Mouse (Mus musculus): ENCODE measurements around the gene Gjd3.

The Gjd3 gene

DNA sequence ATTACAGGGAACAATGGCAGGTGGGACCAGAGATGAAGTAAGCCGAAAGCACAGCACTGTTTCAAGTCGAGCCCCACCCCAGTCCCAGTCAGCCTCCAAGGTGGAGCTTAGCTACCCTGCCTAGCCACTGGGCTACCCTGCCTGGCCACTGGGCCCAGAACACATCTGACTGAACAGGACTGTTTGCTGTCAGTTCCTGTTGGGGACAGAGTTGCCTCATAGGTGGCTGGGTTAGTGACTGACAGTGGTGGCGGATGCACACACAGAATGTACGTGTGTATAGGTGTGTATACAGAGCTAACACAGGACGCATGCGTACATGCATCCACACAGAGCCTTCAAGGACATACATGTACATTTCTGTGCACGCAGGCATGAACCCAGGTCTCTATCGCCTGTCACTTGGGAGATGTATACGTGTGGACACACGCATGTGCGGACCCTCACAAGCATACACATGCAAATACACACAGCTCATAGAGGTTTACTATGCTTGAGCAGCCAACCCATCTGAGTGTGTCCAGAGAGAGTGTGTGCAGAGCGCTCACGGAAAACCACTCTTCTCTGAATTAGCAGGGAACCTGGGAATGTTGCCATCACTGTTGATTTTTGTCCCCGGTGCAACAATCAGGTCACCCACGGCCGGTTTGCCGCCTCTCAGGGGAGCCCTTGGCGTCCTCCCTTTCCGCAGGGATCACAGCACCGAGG, 1.4 kb downstream of the Gjd3 start:
- DNase-seq (ENCODE audit: low spot score): no peak

DNA sequence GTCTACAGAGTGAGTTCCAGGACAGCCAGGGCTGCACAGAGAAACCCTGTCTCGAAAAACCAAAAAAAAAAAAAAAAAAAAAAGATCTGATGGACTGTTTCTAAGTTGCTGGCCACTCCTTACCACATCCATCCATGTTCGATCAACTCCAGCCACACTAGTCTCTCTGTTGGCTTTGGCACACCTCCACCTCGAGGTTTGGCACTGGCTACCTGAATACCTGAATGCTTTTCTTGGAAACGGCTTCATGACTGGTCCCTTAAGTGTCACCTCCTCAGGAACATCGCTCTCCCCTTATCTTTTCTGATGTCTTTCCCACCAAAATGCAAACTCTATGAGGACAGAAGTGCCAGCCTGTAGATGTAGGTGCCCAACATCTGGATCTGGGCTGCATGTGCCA, 3.5 kb downstream of the Gjd3 start:
- no peak for DNase-seq (ENCODE audit: low spot score)

DNA sequence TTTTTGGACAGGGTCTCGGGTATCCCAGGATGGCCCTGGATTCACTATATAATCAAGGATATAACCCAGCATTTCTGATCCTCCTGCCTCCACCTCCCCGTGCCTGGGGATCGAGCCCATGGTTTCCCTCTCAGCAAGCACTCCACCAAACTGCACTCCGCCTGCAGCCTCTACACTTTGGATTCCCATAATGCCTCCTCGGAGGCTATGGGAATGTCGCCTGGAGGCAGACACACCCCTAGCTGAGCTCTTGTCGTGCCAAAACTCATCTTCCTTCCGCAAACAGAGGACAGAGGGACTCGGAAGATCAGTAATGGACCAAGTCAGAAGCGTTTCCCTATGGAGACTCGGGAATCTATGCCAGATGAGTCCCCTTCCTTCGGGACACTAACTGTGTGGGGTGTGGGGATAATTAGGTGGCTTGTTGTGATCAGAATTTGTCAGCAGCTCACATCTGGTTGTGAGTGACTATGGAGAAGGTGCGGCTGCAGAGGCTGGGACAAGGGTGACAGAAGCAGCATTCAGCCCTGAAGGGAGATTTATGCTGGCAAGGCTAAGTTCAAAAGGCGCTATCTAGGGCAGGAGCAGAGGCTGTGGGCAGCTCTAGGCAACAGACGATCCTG, 4.2 kb downstream of the Gjd3 start:
- DNase-seq (ENCODE audit: low spot score): peak; percentile 38

DNA sequence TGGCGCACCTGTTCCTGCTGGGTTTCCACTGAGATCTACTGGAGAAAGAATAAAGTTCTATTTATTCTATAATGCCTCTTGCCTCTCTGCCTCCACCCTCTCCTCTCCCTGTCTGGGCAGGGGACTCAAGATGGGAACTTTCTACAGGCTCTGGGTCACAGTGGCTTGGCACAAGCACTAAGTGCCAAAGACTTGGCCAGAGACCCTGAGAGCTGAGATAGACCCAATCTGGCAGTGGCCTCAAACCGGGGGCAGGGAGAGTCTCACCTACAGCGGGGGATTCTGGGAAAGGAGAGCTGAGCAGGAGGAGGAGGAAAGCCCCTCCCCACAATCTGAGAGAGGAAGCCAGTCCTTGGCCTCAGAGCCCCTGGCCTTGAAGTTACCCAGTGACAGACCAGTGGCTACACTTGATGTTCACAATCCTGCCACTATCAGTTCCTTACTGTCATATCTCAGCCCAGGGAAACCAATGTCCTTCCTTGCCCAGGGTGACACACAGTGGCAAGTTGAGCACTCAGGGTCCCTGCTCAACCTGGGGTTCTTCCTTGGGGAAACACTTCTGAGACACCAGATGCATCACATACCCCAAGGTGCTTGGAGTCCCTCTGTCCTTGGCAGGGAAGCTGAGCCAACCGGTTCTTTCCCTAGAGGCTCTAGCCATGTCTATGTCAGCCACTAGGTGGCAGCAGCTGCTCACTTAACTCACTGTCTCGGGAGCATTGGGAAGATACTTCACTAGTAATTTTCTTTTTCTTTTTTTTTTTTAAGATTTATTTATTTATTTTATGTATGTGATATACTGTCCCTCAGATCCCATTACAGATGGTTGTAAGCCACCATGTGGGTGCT, 7.7 kb downstream of the Gjd3 start:
- peak; percentile 89 for DNase-seq (ENCODE audit: low spot score)

DNA sequence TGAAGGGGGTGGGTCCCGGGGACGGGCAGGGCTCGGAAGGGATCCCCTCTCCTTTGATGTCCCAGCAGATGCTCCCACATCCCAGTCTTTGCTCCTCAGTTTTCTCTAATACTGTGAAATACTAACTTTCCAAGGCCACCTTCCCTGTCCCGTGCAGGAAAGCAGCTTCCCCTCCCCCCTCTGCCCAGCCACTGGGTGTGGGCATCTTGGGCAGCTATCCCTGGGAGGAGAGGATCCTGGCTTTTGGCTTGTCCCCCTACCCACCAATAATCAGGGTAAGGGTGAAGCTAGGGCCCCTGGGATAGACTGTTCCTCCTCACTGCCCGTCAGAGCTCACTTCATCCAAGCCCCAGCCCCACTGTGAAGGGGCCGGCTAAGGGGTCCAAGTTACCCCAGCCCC, 8.6 kb downstream of the Gjd3 start:
- peak; percentile 62 for DNase-seq (ENCODE audit: low spot score)

DNA sequence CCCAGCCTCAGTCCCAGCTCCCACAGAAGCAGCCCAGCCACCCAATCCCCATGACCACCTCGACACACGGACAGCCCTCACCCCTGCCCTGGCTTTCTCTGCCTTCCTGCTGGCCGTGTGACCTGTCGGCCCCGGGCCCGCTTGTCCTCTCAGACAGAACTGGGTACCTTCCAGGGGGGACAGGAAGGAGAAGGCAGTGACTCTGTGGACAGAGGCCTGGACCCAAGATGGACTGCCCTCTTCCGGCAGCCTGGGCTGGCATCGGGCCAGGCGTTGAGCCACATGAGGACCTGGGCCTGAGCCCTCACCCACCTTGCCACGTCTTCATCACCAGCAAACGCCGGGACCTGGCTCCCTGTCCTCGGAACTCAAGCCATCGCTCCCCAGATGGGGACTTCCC, 9.2 kb downstream of the Gjd3 start:
- DNase-seq (ENCODE audit: low spot score): peak; percentile 75

DNA sequence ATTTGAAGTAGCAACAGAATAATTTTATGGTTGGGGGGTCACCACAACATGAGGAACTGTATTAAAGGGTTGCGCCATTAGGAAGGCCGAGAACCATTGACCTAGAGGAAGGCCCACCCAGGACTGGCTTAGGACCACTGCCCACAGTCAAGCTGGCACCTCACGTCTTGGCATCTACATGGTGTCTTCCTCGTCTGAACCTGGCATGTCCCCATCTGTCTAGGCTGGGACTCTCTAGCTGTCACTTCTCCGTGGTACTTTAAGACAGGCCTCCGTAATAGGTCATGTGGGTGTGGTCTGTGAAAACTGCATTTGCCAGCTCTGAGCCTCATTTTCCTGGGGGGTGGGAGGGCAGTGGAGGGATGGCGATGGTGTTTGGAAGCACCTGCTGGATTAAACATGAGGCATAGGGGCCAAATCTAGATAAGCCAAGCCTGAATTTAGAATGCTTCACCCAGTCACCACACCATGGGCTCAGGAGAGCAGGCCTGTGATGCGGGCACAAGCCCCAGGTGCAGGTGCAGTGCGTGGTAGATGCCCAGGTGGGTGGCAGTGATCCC, 9.9 kb downstream of the Gjd3 start:
- DNase-seq (ENCODE audit: low spot score): no peak

DNA sequence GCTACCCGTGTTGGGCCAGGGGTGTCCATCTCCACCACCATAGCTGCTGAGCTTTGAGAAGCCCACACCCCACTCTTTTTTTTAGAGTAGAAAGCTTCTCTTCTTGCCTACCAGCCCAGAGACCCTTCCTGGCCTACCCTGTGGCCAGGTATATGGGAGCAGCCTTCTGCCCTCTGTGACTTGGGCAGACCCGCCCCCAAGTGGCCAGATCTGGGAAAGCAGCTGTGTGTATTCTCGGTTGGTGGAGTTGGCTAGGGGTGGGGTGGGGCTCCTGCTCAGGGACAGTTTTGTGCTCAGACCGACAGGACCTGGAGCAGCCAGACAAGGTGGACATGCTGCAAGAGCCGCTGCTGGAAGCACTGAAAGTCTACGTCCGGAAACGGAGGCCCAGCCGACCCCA, 10.6 kb downstream of the Gjd3 start:
- DNase-seq (ENCODE audit: low spot score): peak; percentile 94

DNA sequence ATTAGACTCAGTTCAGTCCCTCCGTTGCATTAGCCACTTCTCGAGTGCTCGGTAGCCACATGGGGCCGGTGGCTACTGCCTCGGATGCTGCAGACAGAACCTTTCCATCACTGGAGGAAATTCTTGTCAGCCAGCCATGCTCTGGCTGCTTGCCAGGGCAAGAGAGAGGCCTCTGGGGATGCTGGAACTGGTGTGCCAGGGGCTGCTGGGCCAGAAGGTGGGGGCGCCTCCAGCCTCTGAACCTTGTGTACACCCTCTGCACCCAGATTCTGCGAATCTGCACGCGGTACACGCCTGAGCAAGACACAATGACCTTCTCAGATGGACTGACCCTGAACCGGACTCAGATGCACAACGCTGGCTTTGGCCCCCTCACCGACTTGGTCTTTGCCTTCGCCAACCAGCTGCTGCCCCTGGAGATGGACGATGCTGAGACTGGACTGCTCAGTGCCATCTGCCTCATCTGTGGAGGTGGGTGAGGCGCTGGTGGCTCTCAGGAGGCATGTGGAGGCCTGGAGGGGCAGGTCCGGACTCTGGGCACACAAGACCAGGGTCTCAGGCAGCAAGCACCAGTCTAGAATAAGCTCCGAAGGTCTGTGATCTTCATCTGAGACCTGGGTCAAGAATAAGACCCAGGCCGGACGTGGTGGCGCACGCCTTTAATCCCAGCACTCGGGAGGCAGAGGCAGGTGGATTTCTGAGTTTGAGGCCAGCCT, 11.3 kb downstream of the Gjd3 start:
- DNase-seq (ENCODE audit: low spot score): peak; percentile 83

DNA sequence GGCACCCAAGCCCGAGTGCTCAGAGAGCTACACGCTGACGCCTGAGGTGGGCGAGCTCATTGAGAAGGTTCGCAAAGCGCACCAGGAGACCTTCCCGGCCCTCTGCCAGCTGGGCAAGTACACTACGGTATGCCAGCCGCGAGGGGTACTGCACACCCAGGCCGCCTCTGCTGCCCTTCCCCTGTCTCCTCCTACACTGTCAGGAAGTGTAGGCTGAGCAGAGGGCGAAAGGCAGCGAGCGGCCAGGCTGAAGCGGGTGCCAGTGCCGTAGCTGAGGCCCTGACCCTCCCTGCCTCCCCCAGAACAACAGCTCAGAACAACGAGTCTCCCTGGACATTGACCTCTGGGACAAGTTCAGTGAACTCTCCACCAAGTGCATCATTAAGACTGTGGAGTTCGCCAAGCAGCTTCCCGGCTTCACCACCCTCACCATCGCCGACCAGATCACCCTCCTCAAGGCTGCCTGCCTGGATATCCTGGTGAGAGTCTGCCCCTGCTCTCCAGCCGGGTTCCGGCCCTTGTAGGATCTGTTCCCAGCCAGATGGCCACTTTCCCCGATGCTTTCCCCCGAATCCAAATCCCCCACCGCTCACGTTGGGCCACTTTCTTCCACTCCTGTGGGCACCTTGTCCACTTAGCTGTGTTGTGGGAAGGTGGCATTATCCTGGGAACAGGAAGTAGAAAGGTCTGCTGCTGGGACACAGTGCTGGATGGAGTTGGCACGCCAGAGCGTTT, 12.5 kb downstream of the Gjd3 start:
- peak; percentile 78 for DNase-seq (ENCODE audit: low spot score)

DNA sequence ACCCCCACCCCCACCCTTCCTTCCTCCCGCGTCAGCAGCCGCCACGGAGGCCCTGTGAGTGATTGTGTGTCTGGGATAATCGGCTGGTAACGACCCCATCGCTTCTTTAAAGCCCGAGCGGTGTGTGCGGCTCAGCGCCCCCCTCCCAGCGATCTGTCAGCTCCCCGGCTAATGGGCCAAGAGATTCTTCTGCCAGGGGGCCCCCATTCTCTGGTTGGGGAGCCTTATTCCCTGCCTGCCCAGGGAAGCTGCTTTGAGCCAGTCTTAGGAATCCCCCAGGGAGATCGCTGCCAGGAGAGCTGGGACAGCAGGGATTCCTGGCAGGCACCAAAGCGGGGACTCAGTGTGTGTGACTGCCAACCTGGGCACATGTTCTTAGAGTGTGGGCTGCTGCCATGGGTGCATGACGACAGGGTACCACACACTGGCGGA, 13.3 kb downstream of the Gjd3 start:
- no peak for DNase-seq (ENCODE audit: low spot score)

DNA sequence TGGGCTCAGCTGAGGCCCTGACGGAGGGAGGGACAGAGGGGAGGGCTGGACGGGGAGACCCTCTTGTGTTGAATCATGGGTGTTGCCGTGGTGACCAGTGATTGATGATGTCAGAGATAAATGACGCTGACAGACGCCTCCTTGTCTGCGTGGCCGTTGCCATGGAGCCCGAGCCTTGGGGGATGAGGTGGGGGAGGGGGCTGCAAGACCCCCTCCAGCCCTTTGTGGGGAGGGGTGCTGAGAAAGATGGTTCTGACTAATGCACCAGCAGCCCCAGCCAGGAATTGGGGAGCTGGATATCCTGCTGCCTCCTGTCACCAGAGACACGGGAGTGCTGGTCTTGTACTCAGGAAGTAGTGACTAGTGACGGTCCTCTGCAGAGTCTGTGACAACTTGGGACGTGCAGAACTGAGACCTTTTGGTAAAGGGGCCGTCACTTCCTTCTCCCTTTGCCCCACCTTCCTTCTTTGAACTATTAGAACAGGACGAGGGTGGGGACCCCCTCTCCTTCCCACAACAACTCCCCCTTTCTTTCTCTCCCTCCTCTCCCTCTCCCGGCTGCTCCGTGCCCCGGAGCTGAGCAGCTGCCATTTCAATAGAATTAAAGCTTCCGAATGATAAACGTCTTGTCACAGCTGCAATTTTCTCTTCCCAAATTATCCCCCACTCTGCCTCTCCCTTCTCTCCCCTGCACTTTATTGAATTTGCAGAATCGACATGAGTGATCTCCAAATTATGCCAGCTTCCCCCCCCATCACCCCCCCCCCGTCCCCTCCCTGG, 13.9 kb downstream of the Gjd3 start:
- no peak for DNase-seq (ENCODE audit: low spot score)

DNA sequence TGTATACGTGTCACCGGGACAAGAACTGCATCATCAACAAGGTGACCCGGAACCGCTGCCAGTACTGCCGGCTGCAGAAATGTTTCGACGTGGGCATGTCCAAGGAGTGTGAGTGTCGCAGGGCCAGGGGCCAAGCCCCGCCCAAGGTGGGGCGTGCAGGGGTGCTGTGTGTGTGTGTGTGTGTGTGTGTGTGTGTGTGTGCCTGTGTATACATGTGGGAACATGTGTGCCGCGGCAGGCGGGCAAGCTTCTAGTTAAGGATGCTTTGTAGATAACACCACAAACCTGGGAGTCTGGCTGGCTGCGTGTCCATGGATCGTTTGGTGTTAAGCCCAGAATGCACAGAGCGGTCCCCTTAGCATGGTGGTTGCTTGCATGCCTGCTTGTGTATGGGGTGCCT, 14.7 kb downstream of the Gjd3 start:
- DNase-seq (ENCODE audit: low spot score): no peak

DNA sequence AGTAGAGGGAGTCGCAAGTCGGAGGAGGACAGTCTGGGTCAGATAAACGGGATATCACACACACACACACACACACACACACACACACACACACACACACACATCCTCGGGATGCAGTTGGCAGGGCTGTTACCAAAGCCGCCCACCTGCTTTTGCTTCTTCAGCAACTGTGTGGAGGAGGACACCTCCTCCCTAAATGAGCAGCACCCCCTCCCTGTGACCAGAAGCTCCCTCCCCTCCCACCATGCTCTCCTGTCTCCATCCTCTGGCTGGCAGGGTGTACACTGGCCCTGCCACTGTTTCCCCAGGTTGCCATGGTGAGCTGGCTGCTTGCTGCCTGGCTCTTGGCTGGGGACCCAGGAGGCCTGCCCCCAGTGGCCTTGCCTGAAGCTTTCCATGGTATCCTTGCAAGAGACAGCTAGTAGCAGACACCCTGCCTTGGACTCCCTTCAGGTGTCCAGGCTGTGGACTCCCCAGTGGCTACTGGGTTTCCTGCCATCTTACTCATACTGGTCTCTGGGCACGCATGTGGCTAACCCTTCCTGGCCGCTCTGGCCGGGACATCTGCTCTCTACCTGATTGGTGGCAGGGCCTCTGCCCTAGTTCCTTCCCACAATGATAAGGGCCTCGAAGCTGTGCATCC, 16.2 kb downstream of the Gjd3 start:
- peak; percentile 82 for DNase-seq (ENCODE audit: low spot score)

DNA sequence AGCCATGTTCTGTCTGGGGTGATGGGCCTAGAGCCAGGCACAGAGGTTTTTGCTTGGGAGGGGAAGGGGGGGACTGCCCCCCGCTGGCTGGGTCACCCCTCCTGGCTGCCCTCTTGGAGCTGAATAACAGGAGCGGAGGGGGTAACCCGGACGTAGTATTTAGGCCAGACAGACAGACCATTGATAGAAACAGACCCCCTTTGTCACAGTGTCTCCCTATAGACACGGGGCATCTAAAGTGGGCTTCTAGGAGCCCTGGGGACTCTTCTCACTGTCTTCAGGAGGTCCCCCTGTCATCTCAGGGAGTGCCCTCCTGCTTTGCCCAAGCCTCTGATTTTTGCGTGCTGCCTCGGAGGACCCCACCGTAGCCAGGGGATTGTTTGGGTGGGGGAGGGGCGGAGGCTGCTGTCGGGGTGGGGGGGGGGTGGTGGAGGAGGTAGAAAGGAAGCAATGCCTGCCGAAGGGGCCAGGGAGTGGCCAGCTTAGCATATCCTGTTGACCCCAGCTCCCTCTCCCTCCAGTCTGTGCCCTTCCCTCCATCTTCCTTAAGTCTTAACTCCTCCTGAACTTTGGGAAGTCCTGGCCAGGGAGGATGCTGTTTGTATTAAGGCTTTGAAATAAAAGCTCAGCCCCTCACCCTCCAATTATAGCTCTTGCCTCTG, 17.3 kb downstream of the Gjd3 start:
- peak; percentile 71 for DNase-seq (ENCODE audit: low spot score)

DNA sequence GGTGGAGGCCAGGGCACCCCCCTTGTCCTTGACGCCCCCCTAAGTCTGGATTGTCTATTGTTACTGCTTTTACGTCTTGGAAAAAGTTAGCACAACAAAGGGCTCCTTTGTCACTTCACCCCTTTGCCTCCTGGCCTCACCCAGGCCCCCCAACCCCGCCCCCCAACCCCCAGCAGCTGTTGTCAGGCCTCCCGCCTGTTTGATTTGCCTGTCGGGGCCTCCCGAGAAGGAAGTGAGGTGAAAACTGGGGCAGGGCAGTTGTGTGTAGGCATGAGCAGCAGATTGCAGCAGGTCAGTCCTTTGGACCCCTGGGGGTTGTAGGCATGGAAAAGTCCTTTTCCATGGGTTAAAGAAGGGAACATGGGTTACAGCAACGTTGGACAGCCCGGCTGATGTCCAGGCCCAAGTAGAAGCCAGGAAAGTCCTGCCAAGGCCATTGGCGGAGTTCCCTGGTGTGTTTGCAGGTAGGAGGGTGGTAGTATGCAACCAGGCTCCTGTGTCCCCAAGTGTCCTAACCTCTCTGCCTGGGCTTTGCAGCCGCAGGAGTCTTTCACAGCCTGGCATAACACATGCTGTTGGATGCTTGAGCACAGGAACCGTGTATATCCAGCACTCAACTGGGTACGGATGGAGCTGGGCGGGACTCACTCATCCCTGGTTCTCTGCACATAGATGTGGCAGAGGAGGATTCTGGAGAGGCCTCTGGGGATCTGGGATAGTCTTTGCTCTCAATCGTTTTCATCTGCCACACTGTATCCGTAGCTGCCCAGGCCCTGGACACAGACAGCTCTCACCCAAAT, 18.0 kb downstream of the Gjd3 start:
- no peak for DNase-seq (ENCODE audit: low spot score)

DNA sequence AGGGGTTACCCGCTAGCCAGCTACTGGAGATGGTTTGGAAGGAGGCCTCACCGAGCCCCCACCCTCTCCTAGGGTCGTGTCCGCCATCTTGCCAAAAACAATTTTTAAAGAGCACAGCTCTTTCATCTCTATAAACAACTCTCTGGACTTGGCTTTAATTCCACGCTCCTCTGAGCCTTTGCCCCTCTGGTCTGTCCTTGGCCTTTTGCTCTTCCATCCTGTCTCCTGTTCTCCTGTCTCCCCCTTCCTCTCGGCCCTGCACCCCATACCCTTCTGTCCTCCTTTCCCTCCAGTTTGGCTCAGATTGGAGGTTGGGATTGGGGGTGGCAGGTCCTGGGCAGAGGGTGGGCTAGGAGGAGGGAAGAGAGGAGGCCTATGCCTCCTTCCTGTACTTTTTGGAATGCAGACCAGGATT, 18.6 kb downstream of the Gjd3 start:
- no peak for DNase-seq (ENCODE audit: low spot score)

DNA sequence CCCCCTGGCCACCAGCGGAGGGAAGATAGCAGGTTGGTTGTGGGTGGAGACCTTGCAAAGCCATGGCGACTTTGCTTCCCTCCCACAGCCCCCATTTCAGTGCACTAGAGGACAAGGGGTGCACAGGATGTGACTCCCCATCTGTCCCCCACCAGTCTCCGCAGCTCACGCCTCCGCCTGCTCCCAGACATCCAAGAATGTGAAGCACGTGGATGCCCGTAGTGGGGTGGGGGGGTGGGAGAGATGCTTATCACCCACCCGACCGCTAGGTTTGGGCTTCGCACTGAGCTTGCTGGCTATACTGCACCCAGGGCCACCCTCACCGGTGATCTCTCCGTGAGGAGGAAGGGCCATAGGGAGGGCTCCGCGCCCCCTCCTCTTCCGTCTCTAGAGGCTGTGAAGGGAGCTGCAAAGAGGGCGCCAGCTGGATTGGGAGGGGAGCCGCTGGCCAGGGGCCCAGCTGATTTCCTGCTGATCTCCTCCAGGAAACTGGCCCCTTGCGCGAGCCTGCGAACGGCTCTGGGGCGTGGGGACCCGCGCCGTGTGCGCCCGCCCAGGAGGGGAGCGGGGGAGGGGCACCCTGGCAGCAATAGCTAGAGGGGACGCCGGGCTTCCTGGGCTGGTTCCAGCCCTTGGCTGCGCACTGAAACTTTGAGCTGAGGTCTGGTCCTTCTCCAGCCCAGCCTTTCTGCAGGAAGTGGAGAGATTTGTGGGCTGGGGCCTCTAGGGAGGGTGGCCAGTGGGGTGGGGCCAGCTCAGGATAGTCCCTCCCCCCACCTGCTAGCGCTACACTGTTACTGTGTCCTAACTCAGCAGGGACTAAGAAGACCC, 19.4 kb downstream of the Gjd3 start:
- DNase-seq (ENCODE audit: low spot score): peak; percentile 92

All from testis, postnatal 10 days (tissue).